Mouse (Mus musculus): Measurements from ENCODE around the gene Stat5a. TPM values are rescaled to one million over a fixed set of nuclear protein-coding genes. Genes with fewer than 3 reads are reported as not detected.

The Stat5a gene
- polyA plus RNA-seq, 1 experiment = 2.1 TPM

GRCm38 (mm10) chr11:100888348-100888820, 29.2 kb downstream of the Stat5a start:
- no peak for TF ChIP-seq CTCF (IDR thresholded peaks at IDR 0.05; ENCODE audit: borderline replicate concordance, extremely low read depth, insufficient read depth, insufficient read length)
- TF ChIP-seq POLR2A (IDR thresholded peaks at IDR 0.05; ENCODE audit: borderline replicate concordance, extremely low read depth, insufficient read depth, insufficient read length, poor library complexity, severe bottlenecking) = no peak
- DNase-seq (ENCODE audit: low read depth) = no peak

- DNase-seq (ENCODE audit: low read depth) = peak; percentile 81
- TF ChIP-seq POLR2A (IDR thresholded peaks at IDR 0.05; ENCODE audit: borderline replicate concordance, extremely low read depth, insufficient read depth, insufficient read length, poor library complexity, severe bottlenecking) (no peak), CTCF (IDR thresholded peaks at IDR 0.05; ENCODE audit: borderline replicate concordance, extremely low read depth, insufficient read depth, insufficient read length) (no peak)
Measured at GRCm38 (mm10) chr11:100890481-100890880, 31.3 kb downstream of the Stat5a start.

- no peak for DNase-seq (ENCODE audit: low read depth)
- TF ChIP-seq POLR2A (IDR thresholded peaks at IDR 0.05; ENCODE audit: borderline replicate concordance, extremely low read depth, insufficient read depth, insufficient read length, poor library complexity, severe bottlenecking) = no peak
- 0 out of 2 replicates have a peak, but pooled peaks have one; percentile 1 for TF ChIP-seq CTCF (IDR thresholded peaks at IDR 0.05; ENCODE audit: borderline replicate concordance, extremely low read depth, insufficient read depth, insufficient read length)
Measured at GRCm38 (mm10) chr11:100891256-100892123, 32.3 kb downstream of the Stat5a start.

GRCm38 (mm10) chr11:100892435-100892834, 33.3 kb downstream of the Stat5a start:
- TF ChIP-seq POLR2A (IDR thresholded peaks at IDR 0.05; ENCODE audit: borderline replicate concordance, extremely low read depth, insufficient read depth, insufficient read length, poor library complexity, severe bottlenecking) (no peak), CTCF (IDR thresholded peaks at IDR 0.05; ENCODE audit: borderline replicate concordance, extremely low read depth, insufficient read depth, insufficient read length) (no peak)

GRCm38 (mm10) chr11:100893482-100893881, 34.3 kb downstream of the Stat5a start:
- TF ChIP-seq POLR2A (IDR thresholded peaks at IDR 0.05; ENCODE audit: borderline replicate concordance, extremely low read depth, insufficient read depth, insufficient read length, poor library complexity, severe bottlenecking) (no peak), CTCF (IDR thresholded peaks at IDR 0.05; ENCODE audit: borderline replicate concordance, extremely low read depth, insufficient read depth, insufficient read length) (peak; percentile 99)
- DNase-seq (ENCODE audit: low read depth) = peak; percentile 94

More at GRCm38 (mm10) chr11:100892435-100892834, 33.3 kb downstream of the Stat5a start:
- no peak for DNase-seq (ENCODE audit: low read depth)

- no peak for DNase-seq (ENCODE audit: low read depth)
- TF ChIP-seq POLR2A (IDR thresholded peaks at IDR 0.05; ENCODE audit: borderline replicate concordance, extremely low read depth, insufficient read depth, insufficient read length, poor library complexity, severe bottlenecking) (no peak), CTCF (IDR thresholded peaks at IDR 0.05; ENCODE audit: borderline replicate concordance, extremely low read depth, insufficient read depth, insufficient read length) (no peak)
Measured at GRCm38 (mm10) chr11:100894146-100894918, 35.2 kb downstream of the Stat5a start.

- TF ChIP-seq POLR2A (IDR thresholded peaks at IDR 0.05; ENCODE audit: borderline replicate concordance, extremely low read depth, insufficient read depth, insufficient read length, poor library complexity, severe bottlenecking) (no peak), CTCF (IDR thresholded peaks at IDR 0.05; ENCODE audit: borderline replicate concordance, extremely low read depth, insufficient read depth, insufficient read length) (no peak)
- DNase-seq (ENCODE audit: low read depth) = peak; percentile 18
Measured at GRCm38 (mm10) chr11:100896078-100896477, 36.9 kb downstream of the Stat5a start.

- DNase-seq (ENCODE audit: low read depth) = peak; percentile 91
- no peak for TF ChIP-seq POLR2A (IDR thresholded peaks at IDR 0.05; ENCODE audit: borderline replicate concordance, extremely low read depth, insufficient read depth, insufficient read length, poor library complexity, severe bottlenecking)
- TF ChIP-seq CTCF (IDR thresholded peaks at IDR 0.05; ENCODE audit: borderline replicate concordance, extremely low read depth, insufficient read depth, insufficient read length) = no peak
Measured at GRCm38 (mm10) chr11:100897294-100898231, 38.4 kb downstream of the Stat5a start.

- DNase-seq (ENCODE audit: low read depth) = peak; percentile 83
Measured at GRCm38 (mm10) chr11:100898441-100899199, 39.5 kb downstream of the Stat5a start.

More at GRCm38 (mm10) chr11:100898441-100899199, 39.5 kb downstream of the Stat5a start:
- TF ChIP-seq POLR2A (IDR thresholded peaks at IDR 0.05; ENCODE audit: borderline replicate concordance, extremely low read depth, insufficient read depth, insufficient read length, poor library complexity, severe bottlenecking) (no peak), CTCF (IDR thresholded peaks at IDR 0.05; ENCODE audit: borderline replicate concordance, extremely low read depth, insufficient read depth, insufficient read length) (no peak)

Data from brain, embryonic 14.5 days (tissue).